Mouse (Mus musculus) embryonic facial prominence, embryonic 10.5 days (tissue): ENCODE results near the gene Foxn3. TPM values are rescaled to one million over a fixed set of nuclear protein-coding genes. Genes with fewer than 3 reads are reported as not detected.

Experiments used
- DNase-seq: peaks from one replicate; pipeline ENCODE4 v3.0.0-alpha.2; 2017; ENCODE audit warnings: low spot score
- H3K27ac ChIP-seq: fragments of 300-500 bp; sonication (generic); replicated peaks from 2 replicates; pipeline ENCODE4 v1.5.1; 2016; ENCODE audit warnings: mild to moderate bottlenecking
- H3K27me3 ChIP-seq: fragments of 300-500 bp; sonication (generic); replicated peaks from 2 replicates; pipeline ENCODE4 v1.6.1; 2016; ENCODE audit warnings: low read depth, mild to moderate bottlenecking; ENCODE audit not compliant: poor library complexity, severe bottlenecking
- H3K36me3 ChIP-seq: fragments of 300-500 bp; sonication (generic); replicated peaks from 2 replicates; pipeline ENCODE4 v1.6.1; 2016; ENCODE audit warnings: mild to moderate bottlenecking, moderate library complexity
- H3K4me1 ChIP-seq: fragments of 300-500 bp; sonication (generic); 2 replicates; pipeline ENCODE4 v1.6.1; 2016
- H3K4me3 ChIP-seq: fragments of 300-500 bp; sonication (generic); 2 replicates; pipeline ENCODE4 v1.5.1; 2016; ENCODE audit warnings: mild to moderate bottlenecking, moderate library complexity
- H3K9me3 ChIP-seq: fragments of 300-500 bp; sonication (generic); 2 replicates; pipeline ENCODE4 v1.6.1; 2016; ENCODE audit warnings: mild to moderate bottlenecking
- WGBS: fragments of 180-500 bp; shearing (Covaris S2); methylation state at CpG from one replicate; pipeline ENCODE4 v1.1.7; 2016; 5-methylcytosine and 5-hydroxymethylcytosine counted together
- polyA plus RNA-seq: library from polyadenylated mRNA; unstranded; fragments of >200 nt; fragmentation: Nextera tagmentation; extraction: Ambion mirVana; gene quantifications from 2 replicates; pipeline ENCODE4 v1.2.1, GENCODE M21; 2016

The Foxn3 gene
- polyA plus RNA-seq, 1 experiment from 2014 or later, result 64.7 TPM

- 82% methylated on average over 10 of the region's 10 CpGs for WGBS
- Histone ChIP-seq H3K27me3 (no peaks in the 10 kb centered on the region), H3K9me3 (no peaks in the 10 kb centered on the region), H3K4me1 (peaks cover 14% of the 10 kb centered on the region), H3K27ac (no peak overlapping the region), H3K4me3 (no peak overlapping the region), H3K36me3 (no peaks in the 10 kb centered on the region)
- no peak for DNase-seq
Measured at GRCm38 (mm10) chr12:99473406-99474133, 89.8 kb downstream of the Foxn3 start.

DNA sequence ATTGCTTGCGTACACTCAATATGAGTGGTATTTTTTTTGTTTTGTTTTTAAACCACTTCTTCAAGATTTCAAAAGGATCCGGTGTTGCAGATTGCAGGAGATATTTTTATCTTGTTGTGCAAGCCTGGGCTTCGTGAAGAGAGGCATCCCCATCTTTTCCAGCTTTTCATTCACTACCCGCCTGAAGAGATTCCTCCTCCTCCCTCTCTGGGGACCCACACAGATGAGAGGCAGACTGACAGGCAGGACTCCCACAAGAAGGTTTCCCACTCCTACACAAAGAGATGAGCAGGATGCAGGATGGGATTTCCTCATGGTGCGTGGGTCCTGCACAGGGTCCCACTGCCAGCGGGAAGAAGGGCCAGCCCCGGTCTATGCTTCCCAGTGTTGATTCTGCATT, 92.0 kb downstream of the Foxn3 start:
- no peak overlapping the region for H3K4me3 ChIP-seq
- no peak for DNase-seq
- H3K27ac ChIP-seq, result no peak overlapping the region
- H3K9me3 ChIP-seq, result no peaks in the 10 kb centered on the region
- H3K4me1 ChIP-seq, result peaks cover 27% of the 10 kb centered on the region
- H3K27me3 ChIP-seq, result no peaks in the 10 kb centered on the region
- no peaks in the 10 kb centered on the region for H3K36me3 ChIP-seq
- WGBS, result 87% methylated on average over 7 of the region's 7 CpGs

GRCm38 (mm10) chr12:99467884-99468311, 95.5 kb downstream of the Foxn3 start:
- 78% methylated on average over 15 of the region's 15 CpGs for WGBS
- no peaks in the 10 kb centered on the region for H3K36me3 ChIP-seq
- no peak overlapping the region for H3K4me3 ChIP-seq
- no peaks in the 10 kb centered on the region for H3K9me3 ChIP-seq
- no peaks in the 10 kb centered on the region for H3K27me3 ChIP-seq
- DNase-seq, result peak; percentile 14
- H3K27ac ChIP-seq, result peak overlapping the region; percentile 61
- peaks cover 18% of the 10 kb centered on the region for H3K4me1 ChIP-seq

DNA sequence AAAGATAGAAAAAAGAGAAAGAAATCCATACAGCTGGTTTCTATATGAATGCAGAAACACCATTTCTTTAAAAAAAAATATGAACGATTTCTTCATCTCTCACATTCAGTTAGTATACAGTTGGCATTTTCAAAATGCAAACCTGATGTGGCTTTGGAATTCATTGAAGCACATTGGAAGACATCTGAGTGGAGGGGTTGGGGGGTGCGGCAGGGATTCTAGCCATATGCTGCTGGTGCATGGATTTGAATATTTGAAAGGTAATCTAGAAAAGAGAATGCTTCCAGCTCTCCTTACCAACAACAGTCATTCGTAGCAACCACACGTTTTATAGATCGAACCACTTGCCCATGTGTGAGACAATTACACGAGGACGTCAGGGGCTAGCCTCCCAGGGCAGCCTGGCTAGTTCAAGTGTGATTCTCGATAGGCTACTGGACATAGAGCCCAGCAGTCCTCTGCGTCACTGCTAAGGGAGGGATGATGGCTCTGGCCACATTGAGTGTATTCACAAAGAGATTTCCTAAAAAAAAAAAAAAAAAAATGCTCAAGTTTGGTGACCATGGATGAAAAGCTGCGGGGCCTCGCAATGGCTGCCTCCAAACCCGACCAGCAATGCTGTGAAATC, 96.0 kb downstream of the Foxn3 start:
- no peaks in the 10 kb centered on the region for H3K9me3 ChIP-seq
- no peaks in the 10 kb centered on the region for H3K36me3 ChIP-seq
- H3K27ac ChIP-seq, result peak overlapping the region; percentile 61
- no peak overlapping the region for H3K4me3 ChIP-seq
- H3K27me3 ChIP-seq, result no peaks in the 10 kb centered on the region
- H3K4me1 ChIP-seq, result peaks cover 18% of the 10 kb centered on the region
- WGBS, result 88% methylated on average over 12 of the region's 12 CpGs
- no peak for DNase-seq

- H3K36me3 ChIP-seq, result no peaks in the 10 kb centered on the region
- no peak overlapping the region for H3K4me3 ChIP-seq
- no peaks in the 10 kb centered on the region for H3K9me3 ChIP-seq
- DNase-seq, result no peak
- WGBS, result 76% methylated on average over 5 of the region's 5 CpGs
- no peak overlapping the region for H3K27ac ChIP-seq
- peaks cover 18% of the 10 kb centered on the region for H3K4me1 ChIP-seq
- H3K27me3 ChIP-seq, result no peaks in the 10 kb centered on the region
Measured at GRCm38 (mm10) chr12:99466426-99466825, 97.0 kb downstream of the Foxn3 start.

DNA sequence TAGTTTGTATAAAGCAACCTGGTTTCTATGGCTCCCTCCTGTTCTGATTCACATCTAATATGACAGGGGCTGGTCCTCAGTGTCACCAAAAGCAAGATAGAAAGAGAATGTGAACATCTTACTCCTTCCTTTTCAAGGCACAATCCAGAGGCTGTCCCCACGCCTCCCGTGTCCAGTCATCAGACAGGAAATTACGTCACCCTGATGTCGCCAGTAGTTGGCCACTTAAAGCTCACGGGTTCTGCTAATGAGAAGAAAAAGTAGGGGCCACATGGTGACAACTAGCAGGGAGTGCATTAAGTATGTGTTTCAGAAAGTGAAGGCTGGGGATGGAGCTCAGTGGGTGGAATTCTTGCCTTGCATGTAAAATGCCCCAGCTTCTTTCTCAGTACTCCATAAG, 99.1 kb downstream of the Foxn3 start:
- no peak overlapping the region for H3K27ac ChIP-seq
- H3K4me1 ChIP-seq, result peaks cover 18% of the 10 kb centered on the region
- no peaks in the 10 kb centered on the region for H3K27me3 ChIP-seq
- H3K4me3 ChIP-seq, result no peak overlapping the region
- no peak for DNase-seq
- WGBS, result 77% methylated on average over 5 of the region's 5 CpGs
- no peaks in the 10 kb centered on the region for H3K9me3 ChIP-seq
- no peaks in the 10 kb centered on the region for H3K36me3 ChIP-seq

GRCm38 (mm10) chr12:99462846-99463245, 100.5 kb downstream of the Foxn3 start:
- WGBS, result 100% methylated on average over 1 of the region's 1 CpGs

DNA sequence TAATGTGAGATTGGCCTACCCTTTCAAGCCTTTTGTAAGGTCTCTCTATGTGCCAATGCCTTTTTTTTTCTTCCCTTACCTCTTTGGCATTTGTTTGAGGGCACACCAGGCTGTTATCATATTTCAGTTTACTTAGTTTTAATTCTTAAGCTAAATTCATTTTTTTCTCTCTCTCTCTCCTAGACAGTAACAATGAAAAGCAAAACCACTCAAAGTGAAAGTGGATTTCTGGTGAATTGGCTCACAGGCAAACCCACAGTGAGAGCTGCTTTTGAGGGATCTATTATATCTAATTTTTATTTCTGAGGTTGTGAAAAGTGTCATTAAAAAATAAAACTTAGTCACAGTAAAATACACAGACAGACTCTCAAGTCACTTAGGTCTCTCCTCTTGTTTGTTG, 101.1 kb downstream of the Foxn3 start:
- no peak overlapping the region for H3K27ac ChIP-seq
- H3K4me3 ChIP-seq, result no peak overlapping the region
- H3K27me3 ChIP-seq, result no peaks in the 10 kb centered on the region
- H3K4me1 ChIP-seq, result 0 out of 2 replicates have a peak, but pooled peaks cover 3% of the 10 kb centered on the region
- H3K9me3 ChIP-seq, result no peaks in the 10 kb centered on the region
- DNase-seq, result no peak
- no peaks in the 10 kb centered on the region for H3K36me3 ChIP-seq

More at GRCm38 (mm10) chr12:99462846-99463245, 100.5 kb downstream of the Foxn3 start:
- DNase-seq, result no peak
- peaks cover 6% of the 10 kb centered on the region for H3K4me1 ChIP-seq
- H3K27ac ChIP-seq, result no peak overlapping the region
- H3K9me3 ChIP-seq, result no peaks in the 10 kb centered on the region
- no peaks in the 10 kb centered on the region for H3K36me3 ChIP-seq
- no peak overlapping the region for H3K4me3 ChIP-seq
- H3K27me3 ChIP-seq, result no peaks in the 10 kb centered on the region

- H3K9me3 ChIP-seq, result no peaks in the 10 kb centered on the region
- peaks cover 7% of the 10 kb centered on the region; the same call in 1 of the 2 replicates for H3K4me1 ChIP-seq
- H3K27ac ChIP-seq, result no peak overlapping the region
- no peak overlapping the region for H3K4me3 ChIP-seq
- no peaks in the 10 kb centered on the region for H3K27me3 ChIP-seq
- WGBS, result 86% methylated on average over 10 of the region's 10 CpGs
- no peak for DNase-seq
- no peaks in the 10 kb centered on the region for H3K36me3 ChIP-seq
Measured at GRCm38 (mm10) chr12:99457521-99458205, 105.7 kb downstream of the Foxn3 start.

DNA sequence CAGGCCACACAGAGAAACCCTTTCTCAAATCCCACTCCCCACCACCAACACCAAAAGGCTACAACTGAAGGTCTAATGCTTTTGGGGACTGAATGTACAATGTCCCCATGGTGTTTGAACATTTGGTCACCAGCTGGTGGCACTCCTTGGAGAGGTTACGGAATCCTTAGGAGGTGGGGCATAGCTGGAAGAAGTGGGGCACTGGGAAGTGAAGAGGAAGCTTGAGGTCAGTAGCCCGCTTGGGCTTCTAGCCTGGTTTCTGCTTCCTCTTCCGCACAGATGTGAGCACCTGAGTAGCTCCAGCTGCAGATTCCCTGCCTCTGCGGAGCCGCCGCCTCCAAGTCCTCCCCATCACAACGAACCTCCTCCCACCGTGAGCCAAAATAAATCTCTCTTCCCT, 107.8 kb downstream of the Foxn3 start:
- no peak overlapping the region for H3K27ac ChIP-seq
- DNase-seq, result no peak
- 93% methylated on average over 8 of the region's 8 CpGs for WGBS
- H3K4me3 ChIP-seq, result no peak overlapping the region
- H3K36me3 ChIP-seq, result no peaks in the 10 kb centered on the region
- H3K27me3 ChIP-seq, result no peaks in the 10 kb centered on the region
- no peaks in the 10 kb centered on the region for H3K9me3 ChIP-seq
- peaks cover 7% of the 10 kb centered on the region; the same call in 1 of the 2 replicates for H3K4me1 ChIP-seq

- no peak overlapping the region for H3K27ac ChIP-seq
- DNase-seq, result no peak
- no peaks in the 10 kb centered on the region for H3K36me3 ChIP-seq
- H3K27me3 ChIP-seq, result no peaks in the 10 kb centered on the region
- no peak overlapping the region for H3K4me3 ChIP-seq
- peaks cover 7% of the 10 kb centered on the region; the same call in 1 of the 2 replicates for H3K4me1 ChIP-seq
- 74% methylated on average over 9 of the region's 9 CpGs for WGBS
- H3K9me3 ChIP-seq, result no peaks in the 10 kb centered on the region
Measured at GRCm38 (mm10) chr12:99454394-99454793, 109.0 kb downstream of the Foxn3 start.

GRCm38 (mm10) chr12:99453797-99454196, 109.6 kb downstream of the Foxn3 start:
- no peaks in the 10 kb centered on the region for H3K27me3 ChIP-seq
- H3K4me3 ChIP-seq, result no peak overlapping the region
- peaks cover 5% of the 10 kb centered on the region; the same call in 1 of the 2 replicates for H3K36me3 ChIP-seq
- H3K4me1 ChIP-seq, result peaks cover 7% of the 10 kb centered on the region; the same call in 1 of the 2 replicates
- DNase-seq, result no peak
- no peaks in the 10 kb centered on the region for H3K9me3 ChIP-seq
- H3K27ac ChIP-seq, result no peak overlapping the region
- 87% methylated on average over 4 of the region's 4 CpGs for WGBS
